Mouse (Mus musculus) embryonic facial prominence, embryonic 12.5 days (tissue): ENCODE results near the gene Elf1. TPM values are rescaled to one million over a fixed set of nuclear protein-coding genes. Genes with fewer than 3 reads are reported as not detected.

Experiments
- ATAC-seq: fragments of 200-750 bp; cut with Nextera tagmentation; 2 replicates; pipeline ENCODE4 v1.8.0; 2017; ENCODE audit not compliant: insufficient number of reproducible peaks, insufficient read depth, low FRiP score, low TSS enrichment
- H3K27ac ChIP-seq: fragments of 300-500 bp; sonication (generic); 2 replicates; pipeline ENCODE4 v1.5.1; 2016; ENCODE audit warnings: mild to moderate bottlenecking
- H3K27me3 ChIP-seq: fragments of 300-500 bp; sonication (generic); 2 replicates; pipeline ENCODE4 v1.6.1; 2016; ENCODE audit warnings: mild to moderate bottlenecking, moderate library complexity
- H3K36me3 ChIP-seq: fragments of 300-500 bp; sonication (generic); 2 replicates; pipeline ENCODE4 v1.6.1; 2016; ENCODE audit warnings: mild to moderate bottlenecking
- H3K4me1 ChIP-seq: fragments of 300-500 bp; sonication (generic); 2 replicates; pipeline ENCODE4 v1.6.1; 2016
- H3K4me2 ChIP-seq: fragments of 300-500 bp; sonication (generic); replicated peaks from 2 replicates; pipeline ENCODE4 v1.6.1; 2016; ENCODE audit warnings: mild to moderate bottlenecking, moderate library complexity
- H3K4me3 ChIP-seq: fragments of 300-500 bp; sonication (generic); 2 replicates; pipeline ENCODE4 v1.5.1; 2016; ENCODE audit warnings: mild to moderate bottlenecking
- H3K9ac ChIP-seq: fragments of 300-500 bp; sonication (generic); 2 replicates; pipeline ENCODE4 v1.6.1; 2016; ENCODE audit warnings: mild to moderate bottlenecking, moderate library complexity
- H3K9me3 ChIP-seq: fragments of 300-500 bp; sonication (generic); 2 replicates; pipeline ENCODE4 v1.6.1; 2016; ENCODE audit warnings: mild to moderate bottlenecking, moderate library complexity
- WGBS: fragments of 180-500 bp; shearing (Covaris S2); methylation state at CpG from one replicate; pipeline ENCODE4 v1.1.7; 2016; 5-methylcytosine and 5-hydroxymethylcytosine counted together
- polyA plus RNA-seq: library from polyadenylated mRNA; unstranded; fragments of >200 nt; fragmentation: Nextera tagmentation; extraction: Ambion mirVana; gene quantifications from 2 replicates; pipeline ENCODE4 v1.2.1, GENCODE M21; 2016

The Elf1 gene
- polyA plus RNA-seq, 1 experiment from 2014 or later = 12.4 TPM

GRCm38 (mm10) chr14:79549343-79549742 is 68.3 kb downstream of the Elf1 start:
- 74% methylated on average over 7 of the region's 7 CpGs for WGBS
- no peaks in the 10 kb centered on the region for H3K27me3 ChIP-seq
- no peak overlapping the region for H3K9ac ChIP-seq
- no peak overlapping the region for H3K4me3 ChIP-seq
- no peaks in the 10 kb centered on the region for H3K36me3 ChIP-seq
- H3K4me2 ChIP-seq = no peak overlapping the region
- H3K4me1 ChIP-seq = no peaks in the 10 kb centered on the region
- no peaks in the 10 kb centered on the region for H3K9me3 ChIP-seq
- H3K27ac ChIP-seq = no peak overlapping the region
- no peak for ATAC-seq

DNA sequence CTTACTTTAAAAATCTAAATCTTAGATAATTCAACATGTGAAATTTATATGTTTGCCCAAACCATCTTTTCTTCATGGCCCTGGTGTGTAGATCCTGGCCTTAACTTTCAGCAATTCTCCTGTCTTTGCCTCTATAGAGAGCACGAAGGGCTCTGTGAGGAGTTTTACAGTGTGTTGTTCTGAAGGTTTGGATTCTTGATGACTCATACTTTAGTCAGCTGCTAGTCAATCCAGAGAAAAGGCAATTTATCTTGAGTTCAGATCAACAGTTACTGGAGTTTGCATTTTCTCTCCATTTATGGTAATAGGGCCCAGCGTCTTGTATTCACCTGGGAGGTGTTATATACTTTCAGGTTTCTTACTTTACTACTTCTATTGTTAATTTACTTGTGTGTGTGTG is 70.9 kb downstream of the Elf1 start:
- H3K4me1 ChIP-seq = no peaks in the 10 kb centered on the region
- no peaks in the 10 kb centered on the region for H3K36me3 ChIP-seq
- WGBS = 87% methylated on average over 2 of the region's 2 CpGs
- H3K27ac ChIP-seq = no peak overlapping the region
- H3K9ac ChIP-seq = no peak overlapping the region
- H3K9me3 ChIP-seq = no peaks in the 10 kb centered on the region
- no peak overlapping the region for H3K4me3 ChIP-seq
- H3K4me2 ChIP-seq = no peak overlapping the region
- ATAC-seq = no peak
- H3K27me3 ChIP-seq = no peaks in the 10 kb centered on the region

GRCm38 (mm10) chr14:79552854-79553253 is 71.9 kb downstream of the Elf1 start:
- H3K9me3 ChIP-seq = no peaks in the 10 kb centered on the region
- H3K4me3 ChIP-seq = no peak overlapping the region
- ATAC-seq = no peak
- no peak overlapping the region for H3K4me2 ChIP-seq
- no peak overlapping the region for H3K9ac ChIP-seq
- H3K27me3 ChIP-seq = no peaks in the 10 kb centered on the region
- H3K36me3 ChIP-seq = no peaks in the 10 kb centered on the region
- H3K27ac ChIP-seq = no peak overlapping the region
- 89% methylated on average over 1 of the region's 1 CpGs for WGBS
- H3K4me1 ChIP-seq = no peaks in the 10 kb centered on the region

DNA sequence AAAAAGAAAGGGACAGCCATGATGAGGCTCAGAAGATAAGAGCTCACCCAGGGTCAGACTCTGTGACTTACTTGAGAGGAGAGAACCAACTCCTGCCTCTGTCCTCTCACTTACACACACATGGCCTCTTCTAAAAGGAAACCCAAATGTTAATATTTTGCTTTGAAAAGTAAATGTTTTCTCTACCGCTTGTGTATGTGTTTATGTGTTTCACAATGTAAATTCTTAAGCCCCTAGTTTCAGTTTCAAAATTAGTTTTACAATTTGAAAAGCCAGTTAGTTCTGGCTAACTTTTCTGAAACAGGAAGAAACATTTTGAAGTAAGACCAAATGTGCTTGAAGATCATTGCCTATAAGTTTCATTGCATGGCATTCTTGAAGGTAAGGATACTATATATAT is 76.8 kb downstream of the Elf1 start:
- Histone ChIP-seq H3K36me3 (no peaks in the 10 kb centered on the region), H3K27me3 (no peaks in the 10 kb centered on the region), H3K27ac (no peak overlapping the region), H3K4me3 (no peak overlapping the region), H3K4me2 (no peak overlapping the region), H3K9me3 (no peaks in the 10 kb centered on the region), H3K4me1 (no peaks in the 10 kb centered on the region), H3K9ac (no peak overlapping the region)
- ATAC-seq = no peak
- 92% methylated on average over 1 of the region's 1 CpGs for WGBS

DNA sequence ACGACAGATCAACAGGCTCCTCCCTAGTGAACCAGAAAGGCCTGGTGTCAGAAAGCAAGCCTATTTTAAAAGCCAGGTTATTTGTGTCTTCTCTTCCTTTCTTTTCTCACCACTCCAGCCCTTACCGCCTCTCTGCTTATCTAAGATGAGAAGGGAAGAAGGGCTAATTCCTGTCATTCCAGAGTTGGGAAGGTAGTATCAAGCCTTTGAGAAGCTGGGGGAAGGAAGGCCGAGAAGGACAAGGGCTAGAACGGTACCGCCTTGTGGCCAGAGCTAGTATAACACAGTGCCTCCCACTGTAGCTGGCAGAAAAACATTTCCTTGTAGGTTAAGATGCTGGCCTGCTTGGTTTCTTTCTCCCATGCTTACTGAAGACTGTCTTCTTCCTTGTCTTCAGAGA is 81.8 kb downstream of the Elf1 start:
- Histone ChIP-seq H3K9ac (no peak overlapping the region), H3K4me2 (no peak overlapping the region), H3K4me1 (no peaks in the 10 kb centered on the region), H3K27ac (no peak overlapping the region), H3K9me3 (no peaks in the 10 kb centered on the region), H3K27me3 (no peaks in the 10 kb centered on the region), H3K4me3 (no peak overlapping the region), H3K36me3 (peaks cover 6% of the 10 kb centered on the region)
- 24% methylated on average over 5 of the region's 5 CpGs for WGBS
- no peak for ATAC-seq

DNA sequence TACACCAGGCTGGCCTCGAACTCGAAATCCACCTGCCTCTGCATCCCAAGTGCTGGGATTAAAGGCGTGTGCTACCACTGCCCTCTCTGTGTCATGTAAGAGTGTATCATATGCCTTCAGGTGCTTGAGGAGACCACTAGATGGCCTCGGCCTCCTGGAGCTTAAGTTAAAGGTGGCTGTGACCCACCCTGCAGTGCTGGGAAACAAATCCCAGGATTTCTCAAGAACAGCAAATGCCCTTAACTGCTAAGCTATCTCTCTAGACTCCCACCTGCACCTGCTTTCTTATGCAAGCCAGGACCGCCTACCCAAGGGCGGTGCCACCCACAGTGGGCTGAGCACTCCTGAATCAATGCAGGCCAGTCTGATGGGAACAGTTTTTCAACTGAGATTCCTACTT is 83.8 kb downstream of the Elf1 start:
- Histone ChIP-seq H3K36me3 (peaks cover 6% of the 10 kb centered on the region), H3K27ac (no peak overlapping the region), H3K4me3 (no peak overlapping the region), H3K9ac (no peak overlapping the region), H3K9me3 (no peaks in the 10 kb centered on the region), H3K4me2 (no peak overlapping the region), H3K4me1 (no peaks in the 10 kb centered on the region), H3K27me3 (no peaks in the 10 kb centered on the region)
- 64% methylated on average over 6 of the region's 6 CpGs for WGBS
- ATAC-seq = no peak

DNA sequence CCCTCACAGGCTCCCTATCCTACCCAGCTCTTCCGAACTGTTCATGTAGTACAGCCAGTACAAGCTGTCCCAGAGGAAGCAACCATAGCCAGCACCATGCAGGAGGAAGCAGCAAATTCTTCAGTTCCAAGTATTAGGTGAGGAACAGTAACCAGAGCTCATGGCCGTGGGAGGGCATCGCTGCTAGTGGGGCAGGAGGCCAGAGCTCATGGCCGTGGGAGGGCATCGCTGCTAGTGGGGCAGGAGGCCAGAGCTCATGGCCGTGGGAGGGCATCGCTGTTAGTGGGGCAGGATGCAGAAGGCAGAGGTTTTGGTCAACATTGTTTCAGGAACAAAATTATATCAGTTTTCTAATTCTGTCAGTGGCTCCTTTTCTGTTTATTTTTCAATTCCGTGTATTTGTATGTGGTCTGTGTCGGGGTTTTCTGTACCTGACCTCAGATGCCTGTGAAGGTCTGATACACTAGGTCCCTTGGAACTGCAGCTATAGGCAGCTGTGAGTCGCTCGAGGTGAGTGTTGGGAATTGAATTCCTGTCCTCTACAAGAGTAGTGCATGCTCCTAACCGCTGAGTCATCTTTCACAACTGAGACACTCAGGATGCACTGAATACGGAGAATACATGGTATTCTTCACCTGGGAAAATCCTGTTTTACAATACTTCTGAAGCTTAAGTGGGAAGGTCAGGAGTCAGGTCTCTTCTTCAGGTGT is 92.6 kb downstream of the Elf1 start:
- WGBS = 90% methylated on average over 13 of the region's 13 CpGs
- ATAC-seq = no peak
- no peak overlapping the region for H3K4me3 ChIP-seq

DNA sequence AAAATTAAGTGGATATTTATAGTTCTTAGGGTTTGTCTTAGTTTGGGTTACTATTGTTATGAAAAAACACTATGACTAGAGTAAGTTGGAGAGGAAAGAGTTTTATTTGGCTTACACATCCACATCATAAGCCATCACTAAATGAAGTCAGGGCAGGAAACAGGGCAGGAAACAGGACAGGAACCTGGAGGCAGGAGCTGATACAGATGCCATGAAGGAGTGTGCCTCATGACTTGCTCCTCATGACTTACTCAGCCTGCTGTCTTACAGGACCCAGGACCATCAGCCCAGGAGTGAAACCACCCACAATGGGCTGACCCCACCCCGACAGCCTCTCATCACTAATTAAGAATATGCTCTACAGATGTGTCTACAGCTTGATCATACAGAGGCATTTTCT is 93.4 kb downstream of the Elf1 start:
- Histone ChIP-seq H3K4me1 (no peaks in the 10 kb centered on the region), H3K9me3 (no peaks in the 10 kb centered on the region), H3K36me3 (0 out of 2 replicates have a peak, but pooled peaks cover 7% of the 10 kb centered on the region), H3K9ac (no peak overlapping the region), H3K4me3 (no peak overlapping the region), H3K27ac (no peak overlapping the region), H3K4me2 (no peak overlapping the region), H3K27me3 (no peaks in the 10 kb centered on the region)
- no peak for ATAC-seq
- 88% methylated on average over 1 of the region's 1 CpGs for WGBS

More for the DNA sequence above, 92.6 kb downstream of the Elf1 start:
- Histone ChIP-seq H3K27me3 (no peaks in the 10 kb centered on the region), H3K36me3 (0 out of 2 replicates have a peak, but pooled peaks cover 7% of the 10 kb centered on the region), H3K9me3 (no peaks in the 10 kb centered on the region), H3K4me1 (no peaks in the 10 kb centered on the region), H3K4me2 (no peak overlapping the region), H3K27ac (no peak overlapping the region), H3K9ac (no peak overlapping the region)

DNA sequence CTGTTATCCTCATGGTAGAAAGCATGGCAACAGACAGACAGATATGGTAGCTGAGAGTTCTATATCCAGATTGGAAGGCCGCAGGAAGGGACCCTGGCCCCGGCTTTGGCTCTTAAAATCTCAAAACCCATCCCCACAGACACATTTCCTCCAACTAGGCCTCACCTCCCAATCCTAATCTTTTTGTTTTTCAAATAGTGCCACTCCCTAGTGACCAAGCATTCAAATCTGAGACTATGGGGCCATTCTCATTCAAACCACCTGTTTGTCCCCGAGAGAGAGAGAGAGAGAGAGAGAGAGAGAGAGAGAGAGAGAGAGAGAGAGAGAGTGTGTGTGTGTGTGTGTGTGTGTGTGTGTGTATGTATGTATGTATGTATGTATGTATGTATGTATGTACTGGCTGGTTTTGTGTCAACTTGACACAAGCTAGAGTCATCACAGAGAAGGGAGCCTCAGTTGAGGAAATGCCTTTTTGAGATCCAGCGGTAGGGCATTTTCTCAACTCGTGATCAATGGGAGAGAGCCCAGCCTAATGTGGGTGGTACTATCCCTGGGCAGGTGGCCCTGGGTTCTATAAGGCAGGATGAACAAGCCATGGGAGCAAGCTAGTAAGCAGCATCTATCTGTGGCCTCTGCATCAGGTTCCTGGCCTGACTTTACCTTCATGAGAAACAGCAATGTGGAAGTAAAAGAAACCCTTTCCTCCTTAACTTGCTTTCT is 102.7 kb downstream of the Elf1 start:
- WGBS = 92% methylated on average over 5 of the region's 5 CpGs
- H3K4me2 ChIP-seq = no peak overlapping the region
- H3K36me3 ChIP-seq = 0 out of 2 replicates have a peak, but pooled peaks cover 3% of the 10 kb centered on the region
- H3K4me1 ChIP-seq = peaks cover 8% of the 10 kb centered on the region
- no peak for ATAC-seq
- no peak overlapping the region for H3K9ac ChIP-seq
- no peak overlapping the region for H3K27ac ChIP-seq
- H3K27me3 ChIP-seq = no peaks in the 10 kb centered on the region
- no peaks in the 10 kb centered on the region for H3K9me3 ChIP-seq
- H3K4me3 ChIP-seq = no peak overlapping the region

DNA sequence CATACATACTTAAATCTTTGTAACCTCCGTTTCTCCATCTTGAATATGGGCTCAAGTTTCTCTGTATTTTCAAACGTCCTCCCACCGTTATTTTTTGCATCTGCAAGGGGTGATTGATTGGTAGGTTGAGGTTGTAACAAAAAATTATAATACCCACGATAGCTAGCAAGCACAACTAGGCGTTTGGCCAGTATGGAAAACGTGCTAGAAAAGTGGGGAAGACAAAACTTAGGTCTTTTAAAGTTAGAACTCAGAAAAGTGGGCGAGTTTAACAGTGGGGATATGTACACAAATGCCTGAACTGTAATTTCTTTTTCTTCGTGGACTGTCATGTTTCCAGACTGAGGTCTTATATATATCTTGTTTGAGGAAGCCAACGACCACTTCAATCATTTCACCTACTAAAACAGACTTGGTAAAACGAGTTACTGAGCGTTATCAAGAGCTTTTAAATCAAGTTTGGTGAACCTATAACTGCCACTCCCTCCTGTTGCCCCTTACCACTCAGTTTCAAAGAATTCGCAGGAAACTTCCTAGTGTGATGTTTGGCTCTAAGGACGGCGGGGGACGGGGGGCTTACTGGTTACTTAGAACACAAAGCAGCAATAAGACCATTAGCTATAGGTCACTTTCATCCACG is 105.6 kb downstream of the Elf1 start:
- H3K4me1 ChIP-seq = peaks cover 19% of the 10 kb centered on the region
- H3K4me3 ChIP-seq = peak overlapping the region; percentile 70
- ATAC-seq = no peak
- 34% methylated on average over 16 of the region's 16 CpGs for WGBS
- H3K27me3 ChIP-seq = no peaks in the 10 kb centered on the region
- peaks cover 6% of the 10 kb centered on the region; the same call in 1 of the 2 replicates for H3K36me3 ChIP-seq
- no peaks in the 10 kb centered on the region for H3K9me3 ChIP-seq
- peak overlapping the region; percentile 58 for H3K4me2 ChIP-seq
- peak overlapping the region; percentile 79 for H3K9ac ChIP-seq
- H3K27ac ChIP-seq = peak overlapping the region; percentile 92

DNA sequence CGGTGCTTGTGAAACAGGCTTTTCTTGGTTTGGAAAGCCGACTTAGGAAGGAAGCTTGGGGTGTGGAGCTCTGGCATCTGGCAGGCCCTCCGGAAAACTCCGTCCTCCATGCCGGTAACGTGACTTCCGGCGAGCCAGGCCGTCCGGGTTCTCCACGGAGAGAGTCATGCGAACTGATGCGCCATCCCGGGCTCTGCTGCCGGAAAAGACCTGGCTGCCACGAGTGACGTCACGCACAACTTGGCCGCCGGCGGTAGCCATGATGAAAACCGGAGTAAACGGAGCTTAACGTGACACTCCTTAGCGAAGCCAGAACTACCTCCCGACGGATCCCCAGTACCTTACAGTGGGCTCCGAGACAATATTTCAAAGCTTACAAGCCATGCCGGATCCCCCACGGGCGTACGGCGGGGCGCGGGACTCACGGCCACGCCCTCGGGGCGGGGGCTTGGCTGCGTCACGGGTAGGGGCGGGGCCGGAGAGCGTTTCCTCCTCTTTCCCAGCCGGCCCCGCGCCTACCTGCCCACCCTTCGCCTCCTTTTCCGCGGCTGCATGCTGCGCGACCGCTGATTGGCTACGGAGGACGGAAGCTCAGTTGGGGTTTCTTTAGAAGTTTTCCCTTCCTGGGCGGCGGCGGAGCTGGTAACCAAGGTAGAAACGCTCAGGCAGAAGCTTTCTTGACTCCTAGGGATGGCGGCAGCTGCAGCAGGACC is 106.3 kb downstream of the Elf1 start, which contains the start of gene Sugt1:
Gene Sugt1, plus strand, starts transcription at position 553 of the 713 bp plus-strand sequence.
- H3K4me2 ChIP-seq = peak within 1 kb of the TSS; percentile 76
- H3K27ac ChIP-seq = peak within 1 kb of the TSS; percentile 92
- H3K4me3 ChIP-seq = peak within 1 kb of the TSS; percentile 70
- peaks cover 6% of the 10 kb centered on the region; the same call in 1 of the 2 replicates for H3K36me3 ChIP-seq
- peaks cover 19% of the 10 kb centered on the region for H3K4me1 ChIP-seq
- no peaks in the 10 kb centered on the region for H3K27me3 ChIP-seq
- under 1% methylated on average over 60 of the region's 60 CpGs for WGBS
- H3K9ac ChIP-seq = peak within 1 kb of the TSS; percentile 79
- ATAC-seq = peak; percentile 95
- no peaks in the 10 kb centered on the region for H3K9me3 ChIP-seq
